Mouse (Mus musculus): ENCODE measurements around the gene Nphp4. TPM values are rescaled to one million over a fixed set of nuclear protein-coding genes. Genes with fewer than 3 reads are reported as not detected.

Gene Nphp4
- polyA plus RNA-seq, 2 experiments, result 2.2 to 4.6 TPM

DNA sequence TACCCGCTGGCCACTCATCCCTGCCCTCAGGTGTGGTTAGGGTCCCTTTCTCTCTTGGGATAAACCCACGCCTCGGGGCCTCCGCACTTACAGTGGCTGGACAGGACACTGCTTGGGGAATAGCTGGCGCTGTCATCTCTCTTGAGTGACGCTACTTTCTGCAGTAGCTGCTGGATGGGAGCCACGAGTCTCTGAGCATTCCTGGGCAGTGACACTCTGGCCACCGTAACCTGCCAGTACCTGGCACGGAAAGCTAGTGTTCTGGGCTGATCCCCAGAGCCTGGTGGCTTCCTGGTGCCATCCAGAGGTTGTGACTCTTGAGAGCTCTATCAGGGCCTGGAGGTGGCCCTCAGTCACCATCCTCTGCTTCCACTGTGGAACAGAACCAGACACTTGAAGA lies 13.4 kb upstream of the Nphp4 start:
- Histone ChIP-seq H3K4me2 (replicated peaks; ENCODE audit: low read depth, low read length, severe bottlenecking) (no peak overlapping the region), H3K4me1 (ENCODE audit: control insufficient read depth, insufficient read depth, low read length) (no peaks in the 10 kb centered on the region), H3K9me3 (ENCODE audit: control insufficient read depth, low read length) (no peaks in the 10 kb centered on the region), H3K9ac (ENCODE audit: low read depth, low read length, severe bottlenecking) (no peak overlapping the region), H3K4me3 (replicated peaks; ENCODE audit: low read length) (no peak overlapping the region), H3K27me3 (ENCODE audit: control insufficient read depth, insufficient read depth, low read length) (no peaks in the 10 kb centered on the region), H3K27ac (replicated peaks; ENCODE audit: low read depth, low read length) (no peak overlapping the region), H3K36me3 (ENCODE audit: control insufficient read depth, insufficient read depth, low read length) (no peaks in the 10 kb centered on the region)
- no peak for TF ChIP-seq POLR2A (IDR thresholded peaks at IDR 0.05; ENCODE audit: borderline replicate concordance, extremely low read depth, insufficient read depth, insufficient read length)
- DNase-seq (ENCODE audit: low spot score), result no peak
- WGBS, result 81% methylated on average over 9 of the region's 9 CpGs
- no peak for ATAC-seq (ENCODE audit: low FRiP score, low read depth)

GRCm38 (mm10) chr4:152465116-152465515 lies 11.4 kb upstream of the Nphp4 start:
- Histone ChIP-seq H3K4me3 (replicated peaks; ENCODE audit: low read length) (no peak overlapping the region), H3K9me3 (ENCODE audit: control insufficient read depth, low read length) (no peaks in the 10 kb centered on the region), H3K4me1 (ENCODE audit: control insufficient read depth, insufficient read depth, low read length) (no peaks in the 10 kb centered on the region), H3K4me2 (replicated peaks; ENCODE audit: low read depth, low read length, severe bottlenecking) (no peak overlapping the region), H3K36me3 (ENCODE audit: control insufficient read depth, insufficient read depth, low read length) (no peaks in the 10 kb centered on the region), H3K27me3 (ENCODE audit: control insufficient read depth, insufficient read depth, low read length) (no peaks in the 10 kb centered on the region), H3K9ac (ENCODE audit: low read depth, low read length, severe bottlenecking) (no peak overlapping the region), H3K27ac (replicated peaks; ENCODE audit: low read depth, low read length) (no peak overlapping the region)
- no peak for TF ChIP-seq POLR2A (IDR thresholded peaks at IDR 0.05; ENCODE audit: borderline replicate concordance, extremely low read depth, insufficient read depth, insufficient read length)
- DNase-seq (ENCODE audit: low spot score) (no peak), ATAC-seq (ENCODE audit: low FRiP score, low read depth) (no peak)
- WGBS, result 46% methylated on average over 8 of the region's 8 CpGs

- Histone ChIP-seq H3K4me1 (ENCODE audit: control insufficient read depth, insufficient read depth, low read length) (no peaks in the 10 kb centered on the region), H3K4me3 (replicated peaks; ENCODE audit: low read length) (no peak overlapping the region), H3K4me2 (replicated peaks; ENCODE audit: low read depth, low read length, severe bottlenecking) (no peak overlapping the region), H3K36me3 (ENCODE audit: control insufficient read depth, insufficient read depth, low read length) (no peaks in the 10 kb centered on the region), H3K27ac (replicated peaks; ENCODE audit: low read depth, low read length) (no peak overlapping the region), H3K9me3 (ENCODE audit: control insufficient read depth, low read length) (0 out of 2 replicates have a peak, but pooled peaks cover under 1% of the 10 kb centered on the region), H3K9ac (ENCODE audit: low read depth, low read length, severe bottlenecking) (no peak overlapping the region), H3K27me3 (ENCODE audit: control insufficient read depth, insufficient read depth, low read length) (no peaks in the 10 kb centered on the region)
- no peak for TF ChIP-seq POLR2A (IDR thresholded peaks at IDR 0.05; ENCODE audit: borderline replicate concordance, extremely low read depth, insufficient read depth, insufficient read length)
- DNase-seq (ENCODE audit: low spot score) (no peak), ATAC-seq (ENCODE audit: low FRiP score, low read depth) (no peak)
- WGBS, result 82% methylated on average over 13 of the region's 13 CpGs
Observed at GRCm38 (mm10) chr4:152466601-152467000, 9.9 kb upstream of the Nphp4 start.

DNA sequence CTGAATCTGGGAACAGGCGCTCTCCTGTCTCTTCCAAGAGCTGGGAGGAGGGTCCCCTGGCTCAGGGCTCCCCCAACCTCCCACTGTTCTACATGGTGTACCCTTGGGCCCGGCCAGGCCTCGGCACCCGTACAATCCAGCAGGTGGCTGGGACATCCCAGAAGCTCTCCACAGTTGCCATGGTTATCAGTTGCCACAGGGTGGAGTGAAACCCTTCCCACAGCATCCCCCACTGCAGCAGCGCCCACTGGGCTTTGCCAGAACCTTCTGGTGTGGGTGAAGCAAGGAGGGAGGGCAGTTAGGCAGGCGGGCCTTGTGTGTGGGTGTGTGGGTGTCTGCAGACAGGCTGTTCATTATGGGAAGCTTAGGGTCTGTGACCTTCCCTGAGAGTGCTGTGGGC lies 8.6 kb upstream of the Nphp4 start:
- no peak for TF ChIP-seq POLR2A (IDR thresholded peaks at IDR 0.05; ENCODE audit: borderline replicate concordance, extremely low read depth, insufficient read depth, insufficient read length)
- H3K9me3 ChIP-seq (ENCODE audit: control insufficient read depth, low read length), result peaks cover 10% of the 10 kb centered on the region; the same call in 1 of the 2 replicates
- WGBS, result 81% methylated on average over 6 of the region's 6 CpGs

DNA sequence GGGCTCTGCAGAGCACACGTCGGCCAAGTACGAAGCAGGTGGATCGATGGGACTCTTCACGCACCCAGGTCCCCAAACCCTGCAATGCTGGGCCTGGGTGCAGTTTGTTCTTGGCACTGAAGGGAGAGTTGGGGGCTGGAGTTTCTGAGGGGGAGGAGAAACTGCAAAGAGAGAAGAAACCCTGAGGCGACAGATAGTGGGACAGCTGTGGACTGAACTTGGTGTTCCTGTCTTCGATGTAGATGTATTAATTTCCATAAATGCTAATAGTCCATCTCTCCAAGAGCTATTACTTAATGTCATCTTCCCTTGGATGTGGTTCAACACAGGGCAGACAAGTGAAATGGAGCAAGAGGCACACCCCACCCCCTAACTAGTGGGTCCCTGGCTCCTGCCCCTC lies 565 bp upstream of the Nphp4 start:
- ATAC-seq (ENCODE audit: low FRiP score, low read depth) (no peak), DNase-seq (ENCODE audit: low spot score) (no peak)
- Histone ChIP-seq H3K9ac (ENCODE audit: low read depth, low read length, severe bottlenecking) (no peak overlapping the region), H3K36me3 (ENCODE audit: control insufficient read depth, insufficient read depth, low read length) (no peaks in the 10 kb centered on the region), H3K4me2 (replicated peaks; ENCODE audit: low read depth, low read length, severe bottlenecking) (no peak overlapping the region), H3K4me3 (replicated peaks; ENCODE audit: low read length) (no peak overlapping the region), H3K27ac (replicated peaks; ENCODE audit: low read depth, low read length) (no peak overlapping the region), H3K27me3 (ENCODE audit: control insufficient read depth, insufficient read depth, low read length) (peaks cover 7% of the 10 kb centered on the region), H3K4me1 (ENCODE audit: control insufficient read depth, insufficient read depth, low read length) (peaks cover 10% of the 10 kb centered on the region), H3K9me3 (ENCODE audit: control insufficient read depth, low read length) (peaks cover 10% of the 10 kb centered on the region; the same call in 1 of the 2 replicates)
- WGBS, result 78% methylated on average over 7 of the region's 7 CpGs
- TF ChIP-seq POLR2A (IDR thresholded peaks at IDR 0.05; ENCODE audit: borderline replicate concordance, extremely low read depth, insufficient read depth, insufficient read length), result no peak

More for the DNA sequence above, 8.6 kb upstream of the Nphp4 start:
- H3K36me3 ChIP-seq (ENCODE audit: control insufficient read depth, insufficient read depth, low read length), result no peaks in the 10 kb centered on the region
- DNase-seq (ENCODE audit: low spot score) (no peak), ATAC-seq (ENCODE audit: low FRiP score, low read depth) (no peak)
- H3K4me3 ChIP-seq (replicated peaks; ENCODE audit: low read length), result no peak overlapping the region
- H3K4me1 ChIP-seq (ENCODE audit: control insufficient read depth, insufficient read depth, low read length), result no peaks in the 10 kb centered on the region
- no peaks in the 10 kb centered on the region for H3K27me3 ChIP-seq (ENCODE audit: control insufficient read depth, insufficient read depth, low read length)
- H3K4me2 ChIP-seq (replicated peaks; ENCODE audit: low read depth, low read length, severe bottlenecking), result no peak overlapping the region
- no peak overlapping the region for H3K27ac ChIP-seq (replicated peaks; ENCODE audit: low read depth, low read length)
- no peak overlapping the region for H3K9ac ChIP-seq (ENCODE audit: low read depth, low read length, severe bottlenecking)

DNA sequence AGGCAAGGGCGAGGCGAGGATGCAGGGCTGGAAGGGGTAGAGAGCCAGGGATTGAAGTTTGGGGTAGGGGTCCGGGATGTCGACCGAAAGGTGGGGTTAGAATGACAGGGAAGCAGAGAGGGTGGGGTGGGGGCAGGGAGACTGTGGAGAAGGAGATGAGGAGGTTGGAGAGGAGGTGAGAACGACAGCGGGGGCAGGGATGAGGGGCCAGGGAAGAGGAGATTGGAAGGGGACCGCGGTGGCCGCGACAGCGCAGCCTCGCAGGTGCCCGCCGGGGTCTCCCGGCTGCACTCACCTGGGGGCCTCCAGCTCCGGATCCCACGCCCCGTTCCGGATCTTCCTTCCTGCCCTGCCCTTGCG lies 580 bp downstream of the Nphp4 start:
- H3K27ac ChIP-seq (replicated peaks; ENCODE audit: low read depth, low read length), result no peak overlapping the region
- WGBS, result 0% methylated on average over 6 of the region's 21 CpGs
- peaks cover 7% of the 10 kb centered on the region for H3K27me3 ChIP-seq (ENCODE audit: control insufficient read depth, insufficient read depth, low read length)
- ATAC-seq (ENCODE audit: low FRiP score, low read depth) (no peak; the same call in none of the 2 replicates), DNase-seq (ENCODE audit: low spot score) (no peak)
- peak overlapping the region; percentile 74 for H3K4me3 ChIP-seq (replicated peaks; ENCODE audit: low read length)
- peak overlapping the region; percentile 76 for H3K9ac ChIP-seq (ENCODE audit: low read depth, low read length, severe bottlenecking)
- no peaks in the 10 kb centered on the region for H3K36me3 ChIP-seq (ENCODE audit: control insufficient read depth, insufficient read depth, low read length)
- H3K4me2 ChIP-seq (replicated peaks; ENCODE audit: low read depth, low read length, severe bottlenecking), result peak overlapping the region; percentile 82
- peaks cover 5% of the 10 kb centered on the region; the same call in 1 of the 2 replicates for H3K9me3 ChIP-seq (ENCODE audit: control insufficient read depth, low read length)
- no peak for TF ChIP-seq POLR2A (IDR thresholded peaks at IDR 0.05; ENCODE audit: borderline replicate concordance, extremely low read depth, insufficient read depth, insufficient read length)
- H3K4me1 ChIP-seq (ENCODE audit: control insufficient read depth, insufficient read depth, low read length), result peaks cover 10% of the 10 kb centered on the region
